Mouse (Mus musculus) kidney, embryonic 16.5 days (tissue): ENCODE measurements around the gene Exoc3l2. TPM values are rescaled to one million over a fixed set of nuclear protein-coding genes. Genes with fewer than 3 reads are reported as not detected.

Experiments used
- ATAC-seq: fragments of 200-750 bp; cut with Nextera tagmentation; 2 replicates; pipeline ENCODE4 v1.8.0; 2017; ENCODE audit warnings: moderate TSS enrichment; ENCODE audit not compliant: low FRiP score, low TSS enrichment
- H3K27ac ChIP-seq: fragments of 300-500 bp; sonication (generic); 2 replicates; pipeline ENCODE4 v1.5.1; 2014; ENCODE audit warnings: low read length
- H3K27me3 ChIP-seq: fragments of 300-500 bp; sonication (generic); 2 replicates; pipeline ENCODE4 v1.6.1; 2014; ENCODE audit warnings: low read length, control low read depth, mixed read lengths; ENCODE audit not compliant: insufficient read depth
- H3K36me3 ChIP-seq: fragments of 300-500 bp; sonication (generic); 2 replicates; pipeline ENCODE4 v1.6.1; 2014; ENCODE audit warnings: low read length, control low read depth, mixed read lengths; ENCODE audit not compliant: insufficient read depth
- H3K4me1 ChIP-seq: fragments of 300-500 bp; sonication (generic); 2 replicates; pipeline ENCODE4 v1.6.1; 2014; ENCODE audit warnings: low read length, control low read depth, mixed read lengths; ENCODE audit not compliant: insufficient read depth
- H3K4me2 ChIP-seq: fragments of 300-500 bp; sonication (generic); replicated peaks from 2 replicates; pipeline ENCODE4 v1.6.1; 2014; ENCODE audit warnings: low read depth, low read length
- H3K4me3 ChIP-seq: fragments of 300-500 bp; sonication (generic); 2 replicates; pipeline ENCODE4 v1.5.1; 2014; ENCODE audit warnings: mild to moderate bottlenecking, low read length
- H3K9ac ChIP-seq: fragments of 300-500 bp; sonication (generic); replicated peaks from 2 replicates; pipeline ENCODE4 v1.6.1; 2014; ENCODE audit warnings: low read length
- H3K9me3 ChIP-seq: fragments of 300-500 bp; sonication (generic); 2 replicates; pipeline ENCODE4 v1.6.1; 2016; ENCODE audit warnings: low read length, control low read depth
- WGBS: fragments of 180-500 bp; shearing (Covaris S2); extraction: QIAGEN DNeasy Blood & Tissue Kit; methylation state at CpG from one replicate; pipeline ENCODE4 v1.1.7; 2014; 5-methylcytosine and 5-hydroxymethylcytosine counted together
- polyA plus RNA-seq: library from polyadenylated mRNA; unstranded; fragments of >200 nt; fragmentation: Nextera tagmentation; extraction: Ambion mirVana; gene quantifications from 2 replicates; pipeline ENCODE4 v1.2.1, GENCODE M21; 2015

Gene Exoc3l2
- polyA plus RNA-seq, 1 experiment from 2014 or later = 2.9 TPM

GRCm38 (mm10) chr7:19461488-19461887, 1.6 kb upstream of the Exoc3l2 start:
- no peaks in the 10 kb centered on the region for H3K36me3 ChIP-seq
- peaks cover 22% of the 10 kb centered on the region for H3K4me1 ChIP-seq
- H3K9ac ChIP-seq = no peak overlapping the region
- H3K4me3 ChIP-seq = no peak overlapping the region
- ATAC-seq = no peak
- no peaks in the 10 kb centered on the region for H3K9me3 ChIP-seq
- H3K4me2 ChIP-seq = no peak overlapping the region
- H3K27me3 ChIP-seq = no peaks in the 10 kb centered on the region
- 9% methylated on average over 6 of the region's 6 CpGs for WGBS
- no peak overlapping the region for H3K27ac ChIP-seq

- Histone ChIP-seq H3K4me3 (no peak overlapping the region), H3K27ac (no peak overlapping the region), H3K9ac (no peak overlapping the region), H3K9me3 (no peaks in the 10 kb centered on the region), H3K4me2 (0 out of 2 replicates have a peak overlapping the region, but pooled peaks have one; percentile 44), H3K27me3 (no peaks in the 10 kb centered on the region), H3K4me1 (peaks cover 12% of the 10 kb centered on the region), H3K36me3 (no peaks in the 10 kb centered on the region)
- WGBS = 72% methylated on average over 4 of the region's 4 CpGs
- no peak for ATAC-seq
These were observed 688 bp upstream of the Exoc3l2 start for GRCm38 (mm10) chr7:19462443-19462842.

- Histone ChIP-seq H3K9me3 (no peaks in the 10 kb centered on the region), H3K27ac (peak overlapping the region; percentile 56), H3K4me2 (peak overlapping the region; percentile 44), H3K4me3 (peak overlapping the region; percentile 35), H3K4me1 (peaks cover 13% of the 10 kb centered on the region), H3K27me3 (peaks cover 10% of the 10 kb centered on the region), H3K9ac (peak overlapping the region; percentile 58), H3K36me3 (no peaks in the 10 kb centered on the region)
- ATAC-seq = no peak
- 10% methylated on average over 22 of the region's 22 CpGs for WGBS
These were observed 1.5 kb downstream of the Exoc3l2 start for GRCm38 (mm10) chr7:19464367-19465307.

GRCm38 (mm10) chr7:19466602-19467145, 3.5 kb downstream of the Exoc3l2 start:
- no peak for ATAC-seq
- Histone ChIP-seq H3K36me3 (no peaks in the 10 kb centered on the region), H3K4me1 (peaks cover 13% of the 10 kb centered on the region), H3K9ac (no peak overlapping the region), H3K4me2 (no peak overlapping the region), H3K9me3 (no peaks in the 10 kb centered on the region), H3K27me3 (peaks cover 27% of the 10 kb centered on the region), H3K4me3 (no peak overlapping the region), H3K27ac (no peak overlapping the region)
- WGBS = 68% methylated on average over 5 of the region's 5 CpGs

- H3K36me3 ChIP-seq = no peaks in the 10 kb centered on the region
- 50% methylated on average over 6 of the region's 6 CpGs for WGBS
- no peak for ATAC-seq
- H3K9me3 ChIP-seq = no peaks in the 10 kb centered on the region
- H3K4me3 ChIP-seq = no peak overlapping the region
- H3K27ac ChIP-seq = no peak overlapping the region
- H3K27me3 ChIP-seq = peaks cover 37% of the 10 kb centered on the region
- peaks cover 13% of the 10 kb centered on the region for H3K4me1 ChIP-seq
- no peak overlapping the region for H3K4me2 ChIP-seq
- H3K9ac ChIP-seq = no peak overlapping the region
These were observed 4.5 kb downstream of the Exoc3l2 start for GRCm38 (mm10) chr7:19467638-19468037.

- peaks cover 42% of the 10 kb centered on the region for H3K27me3 ChIP-seq
These were observed 5.1 kb downstream of the Exoc3l2 start for GRCm38 (mm10) chr7:19468279-19468678.

GRCm38 (mm10) chr7:19469404-19469803, 6.3 kb downstream of the Exoc3l2 start:
- ATAC-seq = no peak
- WGBS = 25% methylated on average over 23 of the region's 23 CpGs
- no peak overlapping the region for H3K4me2 ChIP-seq
- peak overlapping the region; percentile 29; the same call in 1 of the 2 replicates for H3K9ac ChIP-seq
- no peaks in the 10 kb centered on the region for H3K9me3 ChIP-seq
- H3K27me3 ChIP-seq = peaks cover 47% of the 10 kb centered on the region
- H3K36me3 ChIP-seq = no peaks in the 10 kb centered on the region
- H3K27ac ChIP-seq = no peak overlapping the region
- H3K4me3 ChIP-seq = no peak overlapping the region
- H3K4me1 ChIP-seq = peaks cover 16% of the 10 kb centered on the region

More at GRCm38 (mm10) chr7:19468279-19468678, 5.1 kb downstream of the Exoc3l2 start:
- Histone ChIP-seq H3K9me3 (no peaks in the 10 kb centered on the region), H3K36me3 (no peaks in the 10 kb centered on the region), H3K9ac (no peak overlapping the region), H3K4me2 (no peak overlapping the region), H3K4me3 (no peak overlapping the region), H3K4me1 (peaks cover 14% of the 10 kb centered on the region), H3K27ac (no peak overlapping the region)
- no peak for ATAC-seq
- WGBS = 74% methylated on average over 12 of the region's 12 CpGs

- WGBS = 19% methylated on average over 14 of the region's 14 CpGs
- Histone ChIP-seq H3K36me3 (no peaks in the 10 kb centered on the region), H3K27ac (no peak overlapping the region), H3K27me3 (peaks cover 50% of the 10 kb centered on the region), H3K4me1 (peaks cover 12% of the 10 kb centered on the region), H3K4me3 (no peak overlapping the region), H3K9ac (no peak overlapping the region), H3K9me3 (no peaks in the 10 kb centered on the region), H3K4me2 (no peak overlapping the region)
- no peak for ATAC-seq
These were observed 7.2 kb downstream of the Exoc3l2 start for GRCm38 (mm10) chr7:19470308-19470707.

- Histone ChIP-seq H3K27ac (peak overlapping the region; percentile 50), H3K9ac (no peak overlapping the region), H3K9me3 (no peaks in the 10 kb centered on the region), H3K4me1 (peaks cover 12% of the 10 kb centered on the region), H3K4me2 (peak overlapping the region; percentile 12; the same call in 1 of the 2 replicates), H3K4me3 (no peak overlapping the region), H3K36me3 (no peaks in the 10 kb centered on the region), H3K27me3 (peaks cover 50% of the 10 kb centered on the region)
- no peak for ATAC-seq
- WGBS = 38% methylated on average over 4 of the region's 4 CpGs
These were observed 9.3 kb downstream of the Exoc3l2 start for GRCm38 (mm10) chr7:19472403-19472802.
